Mouse (Mus musculus): ENCODE data around the gene Ccdc162. TPM values are rescaled to one million over a fixed set of nuclear protein-coding genes. Genes with fewer than 3 reads are reported as not detected.
"Not testable (repeated sequence)": the region's sequence is repeated elsewhere in the genome, so short reads cannot be mapped to it uniquely, and the experiment has no call there.

The Ccdc162 gene
- total RNA-seq, 1 experiment = 0.40 TPM

DNA sequence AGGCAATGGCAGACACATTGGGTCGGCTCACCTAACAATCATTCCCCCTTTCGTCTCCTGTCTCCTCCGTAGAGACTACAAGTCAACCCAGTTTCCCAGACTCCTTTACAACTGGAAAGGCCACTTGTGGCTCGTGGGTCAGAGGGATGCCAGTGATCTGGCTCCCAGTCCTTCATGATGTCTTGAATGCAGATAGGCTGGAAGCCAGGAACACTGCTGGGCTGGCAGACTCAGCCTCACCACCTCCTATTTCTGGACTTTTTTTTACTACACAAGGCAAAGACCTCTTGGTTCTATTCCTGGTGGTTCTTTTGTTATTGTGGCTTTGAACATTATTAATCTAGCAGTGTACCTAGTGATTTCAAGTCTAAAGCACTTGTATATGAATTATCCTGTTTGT, 202.1 kb downstream of the Ccdc162 start:
- Histone ChIP-seq H3K36me3 (ENCODE audit: control insufficient read depth, insufficient read depth, low read length, poor library complexity, severe bottlenecking) (no peaks in the 10 kb centered on the region), H3K4me1 (ENCODE audit: control insufficient read depth in 2 of 2, insufficient read depth in 2 of 2, low read length in 2 of 2, poor library complexity in 1 of 2) (no peaks in the 10 kb centered on the region), H3K9me3 (ENCODE audit: control insufficient read depth, insufficient read depth, low read depth, low read length) (no peaks in the 10 kb centered on the region), H3K9ac (ENCODE audit: insufficient read depth, low read depth, low read length, poor library complexity, severe bottlenecking) (no peak overlapping the region), H3K27ac (ENCODE audit: insufficient read depth, low read depth, low read length, poor library complexity, severe bottlenecking) (no peak overlapping the region), H3K4me3 (ENCODE audit: insufficient read depth in 1 of 2, low read depth in 1 of 2, low read length in 2 of 2, poor library complexity in 1 of 2, severe bottlenecking in 1 of 2) (no peak overlapping the region)
- in situ Hi-C loops (cut with MboI; ENCODE audit: low sequenced_read_pairs in 2 of 2, unreplicated experiment in 2 of 2) = loop anchor here (10.0 to 25.0 kb wide), 3 partner anchors 120 to 502 kb away; no protein-coding TSS in a partner anchor
- DNase-seq (ENCODE audit: low read depth, low spot score) = no peak
- no peak for TF ChIP-seq ZNF384 (IDR thresholded peaks at IDR 0.05; ENCODE audit: low read depth, low read length)
- no peak for TF ChIP-seq CHD2 (IDR thresholded peaks at IDR 0.05; ENCODE audit: low read depth, low read length)
- TF ChIP-seq HCFC1 (IDR thresholded peaks at IDR 0.05; ENCODE audit: borderline replicate concordance, insufficient read depth, low read length) = no peak
- no peak for TF ChIP-seq MAFK (IDR thresholded peaks at IDR 0.05; ENCODE audit: insufficient read depth, low read depth, low read length)
- TF ChIP-seq ZC3H11A (IDR thresholded peaks at IDR 0.05; ENCODE audit: borderline replicate concordance, low read depth, low read length) = no peak

DNA sequence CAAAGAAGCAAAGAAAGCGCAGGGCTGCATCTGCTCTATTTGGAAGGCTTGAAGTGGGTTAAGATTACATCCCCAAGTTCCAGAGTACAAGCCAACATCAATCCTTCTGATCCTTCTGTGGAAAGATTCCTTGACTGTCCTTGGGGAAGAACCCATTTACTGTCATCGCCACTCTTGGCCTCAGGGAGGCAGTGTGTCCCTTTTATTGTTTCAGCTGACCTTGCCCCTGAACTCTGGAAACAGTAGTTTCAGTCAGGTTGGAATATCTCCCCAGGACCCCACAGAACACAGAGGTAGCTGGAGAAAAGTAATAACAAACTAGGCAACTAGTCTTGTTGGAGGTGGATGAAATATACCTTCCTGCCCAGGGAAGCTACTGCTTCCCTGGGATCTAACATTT, 207.3 kb downstream of the Ccdc162 start:
- H3K4me1 ChIP-seq (ENCODE audit: control insufficient read depth in 2 of 2, insufficient read depth in 2 of 2, low read length in 2 of 2, poor library complexity in 1 of 2) = peaks cover 0 to 8% of the 10 kb centered on the region in 2 experiments; a peak in 2 of 4 replicates
- TF ChIP-seq ZC3H11A (IDR thresholded peaks at IDR 0.05; ENCODE audit: borderline replicate concordance, low read depth, low read length) (peak; percentile 96), HCFC1 (IDR thresholded peaks at IDR 0.05; ENCODE audit: borderline replicate concordance, insufficient read depth, low read length) (no peak)
- no peak overlapping the region for H3K27ac ChIP-seq (ENCODE audit: insufficient read depth, low read depth, low read length, poor library complexity, severe bottlenecking)
- H3K4me3 ChIP-seq (ENCODE audit: insufficient read depth in 1 of 2, low read depth in 1 of 2, low read length in 2 of 2, poor library complexity in 1 of 2, severe bottlenecking in 1 of 2) = no peak overlapping the region
- no peaks in the 10 kb centered on the region for H3K9me3 ChIP-seq (ENCODE audit: control insufficient read depth, insufficient read depth, low read depth, low read length)
- no peak overlapping the region for H3K9ac ChIP-seq (ENCODE audit: insufficient read depth, low read depth, low read length, poor library complexity, severe bottlenecking)
- in situ Hi-C loops (cut with MboI; ENCODE audit: low sequenced_read_pairs in 2 of 2, unreplicated experiment in 2 of 2) = loop anchor here in 1 of 2 experiments (5.0 to 25.0 kb wide), 2 partner anchors 173 to 497 kb away; no protein-coding TSS in a partner anchor
- DNase-seq (ENCODE audit: low read depth, low spot score) = no peak
- no peaks in the 10 kb centered on the region for H3K36me3 ChIP-seq (ENCODE audit: control insufficient read depth, insufficient read depth, low read length, poor library complexity, severe bottlenecking)

DNA sequence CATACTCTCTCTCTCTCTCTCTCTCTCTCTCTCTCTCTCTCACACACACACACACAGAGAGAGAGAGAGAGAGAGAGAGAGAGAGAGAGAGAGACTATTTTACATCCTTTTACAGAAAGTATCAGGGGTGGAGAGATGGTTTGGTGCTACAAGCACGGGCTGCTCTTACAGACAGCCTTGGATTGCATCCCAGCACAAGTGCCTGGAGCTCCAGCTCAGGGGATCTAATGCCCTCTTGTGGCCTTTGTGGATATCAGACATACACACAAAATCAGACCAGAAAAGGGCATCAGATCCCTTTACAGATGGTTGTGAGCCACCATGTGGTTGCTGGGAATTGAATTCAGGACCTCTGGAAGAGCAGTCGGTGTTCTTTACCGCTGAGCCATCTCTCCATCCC, 211.0 kb downstream of the Ccdc162 start:
- H3K9ac ChIP-seq (ENCODE audit: insufficient read depth, low read depth, low read length, poor library complexity, severe bottlenecking); H3K9me3 ChIP-seq (ENCODE audit: control insufficient read depth, insufficient read depth, low read depth, low read length); H3K4me3 ChIP-seq (ENCODE audit: insufficient read depth in 1 of 2, low read depth in 1 of 2, low read length in 2 of 2, poor library complexity in 1 of 2, severe bottlenecking in 1 of 2); H3K27ac ChIP-seq (ENCODE audit: insufficient read depth, low read depth, low read length, poor library complexity, severe bottlenecking); H3K36me3 ChIP-seq (ENCODE audit: control insufficient read depth, insufficient read depth, low read length, poor library complexity, severe bottlenecking): not testable (repeated sequence)
- TF ChIP-seq ZC3H11A (IDR thresholded peaks at IDR 0.05; ENCODE audit: borderline replicate concordance, low read depth, low read length) = peak; percentile 94
- in situ Hi-C loops (cut with MboI; ENCODE audit: low sequenced_read_pairs in 2 of 2, unreplicated experiment in 2 of 2) = loop anchor here in 1 of 2 experiments (5.0 to 25.0 kb wide), 2 partner anchors 177 to 493 kb away; no protein-coding TSS in a partner anchor
- peaks cover 0 to 10% of the 10 kb centered on the region in 2 experiments; a peak in 2 of 4 replicates for H3K4me1 ChIP-seq (ENCODE audit: control insufficient read depth in 2 of 2, insufficient read depth in 2 of 2, low read length in 2 of 2, poor library complexity in 1 of 2)
- peak; percentile 79 for DNase-seq (ENCODE audit: low read depth, low spot score)

DNA sequence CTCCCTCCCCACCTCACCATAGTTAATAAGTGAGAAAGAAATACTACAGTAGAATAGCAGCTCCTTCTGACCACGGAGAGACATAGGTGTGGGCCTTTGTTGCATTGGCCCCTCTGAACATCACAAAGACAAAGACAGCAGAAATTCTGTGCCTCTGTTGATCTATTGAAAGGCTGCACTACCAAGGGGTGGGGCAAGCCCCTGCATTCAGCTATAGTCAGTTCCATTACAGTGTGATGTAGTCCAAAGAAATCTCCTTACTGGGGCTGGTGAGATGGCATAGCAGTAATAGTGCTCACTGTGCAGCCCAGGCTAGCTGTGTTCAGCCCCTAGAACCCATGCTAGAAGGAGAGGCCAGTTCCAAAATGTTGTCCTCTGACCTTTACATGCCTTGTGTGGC, 211.4 kb downstream of the Ccdc162 start:
- no peaks in the 10 kb centered on the region for H3K9me3 ChIP-seq (ENCODE audit: control insufficient read depth, insufficient read depth, low read depth, low read length)
- in situ Hi-C loops (cut with MboI; ENCODE audit: low sequenced_read_pairs in 2 of 2, unreplicated experiment in 2 of 2) = loop anchor here in 1 of 2 experiments (5.0 to 25.0 kb wide), 2 partner anchors 177 to 493 kb away; no protein-coding TSS in a partner anchor
- H3K4me1 ChIP-seq (ENCODE audit: control insufficient read depth in 2 of 2, insufficient read depth in 2 of 2, low read length in 2 of 2, poor library complexity in 1 of 2) = peaks cover 0 to 10% of the 10 kb centered on the region in 2 experiments; a peak in 2 of 4 replicates
- H3K4me3 ChIP-seq (ENCODE audit: insufficient read depth in 1 of 2, low read depth in 1 of 2, low read length in 2 of 2, poor library complexity in 1 of 2, severe bottlenecking in 1 of 2) = no peak overlapping the region
- no peaks in the 10 kb centered on the region for H3K36me3 ChIP-seq (ENCODE audit: control insufficient read depth, insufficient read depth, low read length, poor library complexity, severe bottlenecking)
- no peak overlapping the region for H3K27ac ChIP-seq (ENCODE audit: insufficient read depth, low read depth, low read length, poor library complexity, severe bottlenecking)
- DNase-seq (ENCODE audit: low read depth, low spot score) = no peak
- no peak overlapping the region for H3K9ac ChIP-seq (ENCODE audit: insufficient read depth, low read depth, low read length, poor library complexity, severe bottlenecking)
- TF ChIP-seq ZNF384 (IDR thresholded peaks at IDR 0.05; ENCODE audit: low read depth, low read length) (no peak), ZC3H11A (IDR thresholded peaks at IDR 0.05; ENCODE audit: borderline replicate concordance, low read depth, low read length) (no peak), CHD2 (IDR thresholded peaks at IDR 0.05; ENCODE audit: low read depth, low read length) (no peak), MAFK (IDR thresholded peaks at IDR 0.05; ENCODE audit: insufficient read depth, low read depth, low read length) (no peak), HCFC1 (IDR thresholded peaks at IDR 0.05; ENCODE audit: borderline replicate concordance, insufficient read depth, low read length) (no peak)

DNA sequence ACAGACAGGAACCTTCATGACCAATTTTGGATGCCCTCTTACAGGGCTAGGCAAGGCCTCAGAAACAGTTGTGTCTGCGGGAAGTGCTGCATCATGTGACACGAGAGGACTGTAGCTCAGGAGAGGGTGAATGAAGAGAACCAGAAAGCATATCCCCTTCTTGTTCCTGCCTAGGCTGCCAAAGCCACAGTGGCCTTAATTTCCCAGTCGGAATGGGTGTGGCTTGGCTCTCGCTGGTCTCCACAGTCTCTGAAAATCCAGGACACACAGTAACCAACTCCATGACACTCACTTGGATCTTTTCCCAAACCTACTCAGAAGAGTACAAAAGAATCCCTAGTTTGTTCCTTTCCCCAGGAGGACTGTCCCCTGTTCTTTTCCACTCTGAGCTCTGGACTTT, 215.5 kb downstream of the Ccdc162 start:
- no peak overlapping the region for H3K4me3 ChIP-seq (ENCODE audit: insufficient read depth in 1 of 2, low read depth in 1 of 2, low read length in 2 of 2, poor library complexity in 1 of 2, severe bottlenecking in 1 of 2)
- H3K27ac ChIP-seq (ENCODE audit: insufficient read depth, low read depth, low read length, poor library complexity, severe bottlenecking) = no peak overlapping the region; the same call in 1 of the 2 replicates
- H3K36me3 ChIP-seq (ENCODE audit: control insufficient read depth, insufficient read depth, low read length, poor library complexity, severe bottlenecking) = no peaks in the 10 kb centered on the region
- peaks cover 0 to 8% of the 10 kb centered on the region in 2 experiments; a peak in 2 of 4 replicates for H3K4me1 ChIP-seq (ENCODE audit: control insufficient read depth in 2 of 2, insufficient read depth in 2 of 2, low read length in 2 of 2, poor library complexity in 1 of 2)
- no peak for DNase-seq (ENCODE audit: low read depth, low spot score)
- TF ChIP-seq HCFC1 (IDR thresholded peaks at IDR 0.05; ENCODE audit: borderline replicate concordance, insufficient read depth, low read length) = no peak
- no peak for TF ChIP-seq ZC3H11A (IDR thresholded peaks at IDR 0.05; ENCODE audit: borderline replicate concordance, low read depth, low read length)
- no peak for TF ChIP-seq MAFK (IDR thresholded peaks at IDR 0.05; ENCODE audit: insufficient read depth, low read depth, low read length)
- TF ChIP-seq CHD2 (IDR thresholded peaks at IDR 0.05; ENCODE audit: low read depth, low read length) = no peak
- H3K9ac ChIP-seq (ENCODE audit: insufficient read depth, low read depth, low read length, poor library complexity, severe bottlenecking) = no peak overlapping the region
- in situ Hi-C loops (cut with MboI; ENCODE audit: low sequenced_read_pairs in 2 of 2, unreplicated experiment in 2 of 2) = loop anchor here in 1 of 2 experiments (25.0 kb wide), 1 partner anchor 489 kb away; no protein-coding TSS in a partner anchor
- H3K9me3 ChIP-seq (ENCODE audit: control insufficient read depth, insufficient read depth, low read depth, low read length) = no peaks in the 10 kb centered on the region

All from ES-E14 (cell line).